Mouse (Mus musculus) gastrocnemius, adult 8-10 months (tissue): Measurements from ENCODE around the gene Hmgb4. TPM values are rescaled to one million over a fixed set of nuclear protein-coding genes. Genes with fewer than 3 reads are reported as not detected.

Experiments
- DNase-seq, 2 experiments: peaks; one replicate each; pipeline ENCODE4 v3.0.0; 2022; ENCODE audit warnings: low spot score in 2 of 2
- total RNA-seq, 4 experiments: library from RNA; stranded (reverse); gene quantifications; 2 replicates each; pipeline ENCODE4 v1.2.4; 2022

The Hmgb4 gene
- total RNA-seq, 4 experiments from 2014 or later = not detected

GRCm38 (mm10) chr4:128224453-128224852, 36.3 kb downstream of the Hmgb4 start:
- no peak for DNase-seq

DNA sequence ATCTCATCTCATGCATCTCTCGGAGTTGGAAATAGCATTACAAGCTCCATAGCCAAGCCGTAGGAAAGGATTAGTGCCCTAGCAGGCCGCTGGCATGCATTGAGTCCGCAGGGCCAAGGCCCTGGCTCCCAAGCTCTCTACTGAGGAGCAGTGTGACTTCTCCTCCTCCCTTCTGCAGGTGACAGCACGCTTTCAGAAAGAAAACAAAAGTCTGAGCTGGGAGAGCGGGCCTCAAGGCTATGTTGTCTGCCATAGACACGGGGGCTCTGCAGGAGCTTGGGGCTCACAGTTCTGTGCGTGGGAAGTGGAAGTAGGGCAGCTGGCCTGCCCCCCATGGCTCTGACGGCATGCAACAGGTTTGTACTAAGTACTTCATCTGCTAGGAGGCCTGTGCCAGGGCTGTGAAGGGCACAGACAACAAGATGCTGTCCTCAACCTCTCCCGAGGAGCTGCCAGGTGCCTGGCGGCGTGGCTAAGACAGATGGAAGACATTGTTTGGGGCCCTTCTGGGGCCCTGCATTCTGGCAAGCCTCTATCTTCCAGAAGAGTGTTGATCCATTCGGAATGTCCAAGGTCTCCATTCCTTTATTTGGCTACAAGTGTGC, 42.7 kb downstream of the Hmgb4 start:
- DNase-seq = no peak
